Mouse (Mus musculus) small intestine, adult 2 months (tissue): ENCODE results near the gene Zfand6. TPM values are rescaled to one million over a fixed set of nuclear protein-coding genes. Genes with fewer than 3 reads are reported as not detected.
A peak's percentile ranks its signal among the peaks of the same experiment; 100 is the strongest.

ENCODE experiments used
- H3K27ac ChIP-seq: fragments of 200-500 bp; 2 replicates; pipeline ENCODE4 v1.5.1; 2012; ENCODE audit warnings: low read depth, low read length, control low read depth, inconsistent platforms; ENCODE audit not compliant: insufficient read depth
- H3K27me3 ChIP-seq: fragments of 200-500 bp; 2 replicates; pipeline ENCODE4 v1.6.1; 2012; ENCODE audit warnings: mild to moderate bottlenecking, moderate library complexity, low read length, inconsistent platforms; ENCODE audit not compliant: control insufficient read depth, insufficient read depth
- H3K36me3 ChIP-seq: fragments of 200-500 bp; 2 replicates; pipeline ENCODE4 v1.6.1; 2012; ENCODE audit warnings: mild to moderate bottlenecking, low read length, control low read depth, inconsistent platforms; ENCODE audit not compliant: control insufficient read depth, insufficient read depth
- H3K4me1 ChIP-seq: fragments of 200-500 bp; 2 replicates; pipeline ENCODE4 v1.6.1; 2012; ENCODE audit warnings: low read length, inconsistent platforms, mixed read lengths; ENCODE audit not compliant: control insufficient read depth, insufficient read depth, insufficient read length
- H3K4me3 ChIP-seq: fragments of 200-500 bp; 2 replicates; pipeline ENCODE4 v1.5.1; 2012; ENCODE audit warnings: low read depth, mild to moderate bottlenecking, control low read depth, inconsistent platforms, low read length, moderate library complexity
- CTCF ChIP-seq: fragments of 200-500 bp; IDR thresholded peaks from 2 replicates; pipeline ENCODE4 v1.5.1; 2012; ENCODE audit warnings: low read depth, mild to moderate bottlenecking, control low read depth, inconsistent platforms, low read length, moderate library complexity, mixed read lengths; ENCODE audit not compliant: insufficient replicate concordance, insufficient read length; ENCODE audit errors: extremely low read depth
- POLR2A ChIP-seq: fragments of 200-500 bp; IDR thresholded peaks from 2 replicates; pipeline ENCODE4 v1.6.1; 2012; ENCODE audit warnings: low read depth, mild to moderate bottlenecking, control low read depth, inconsistent platforms, low read length, moderate library complexity
- WGBS: fragments of 180-500 bp; shearing (Covaris S2); methylation state at CpG from one replicate; pipeline ENCODE4 v1.1.7; 2018; 5-methylcytosine and 5-hydroxymethylcytosine counted together
- polyA plus RNA-seq: library from polyadenylated mRNA; depleted of rRNA; stranded (reverse); fragments of >200 nt; gene quantifications from 2 replicates; pipeline ENCODE4 v1.2.3, GENCODE M21; 2012

Zfand6 gene
- polyA plus RNA-seq, 1 experiment: 73.8 TPM

DNA sequence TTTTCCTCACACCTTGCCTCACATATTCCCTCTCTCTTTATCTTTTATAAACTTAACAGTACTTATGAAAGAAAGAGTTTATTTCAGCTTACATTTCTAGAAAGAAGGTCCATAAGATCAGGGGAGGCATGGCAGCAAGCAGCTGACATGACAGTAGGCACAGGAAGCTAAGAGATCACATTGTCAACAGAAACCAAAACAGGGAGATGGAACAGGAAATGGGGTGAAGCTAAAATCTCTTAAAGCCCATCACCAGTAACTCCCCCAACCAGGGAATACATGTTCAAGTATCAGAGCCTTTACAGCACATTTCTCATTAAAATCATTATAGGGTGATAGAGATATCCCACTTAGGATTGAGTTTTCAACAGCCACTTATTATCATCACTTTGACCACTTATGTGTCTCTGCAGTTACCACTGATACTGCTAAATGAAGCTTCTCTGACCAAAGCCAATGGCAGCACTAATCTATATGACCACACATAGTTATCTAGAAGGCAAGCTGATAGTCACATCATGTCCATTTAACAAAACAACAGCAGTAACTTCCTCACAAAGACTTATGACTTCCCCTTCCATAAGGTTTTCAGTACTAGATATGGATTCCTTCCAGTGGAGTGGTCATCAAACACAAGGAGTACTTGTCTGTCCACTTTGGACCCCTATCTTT, 20.7 kb upstream of the Zfand6 start:
- Histone ChIP-seq H3K36me3 (no peaks in the 10 kb centered on the region), H3K4me1 (no peaks in the 10 kb centered on the region), H3K27ac (no peak overlapping the region), H3K27me3 (no peaks in the 10 kb centered on the region), H3K4me3 (no peak overlapping the region)
- no peak for TF ChIP-seq POLR2A
- TF ChIP-seq CTCF: no peak

GRCm38 (mm10) chr7:84706877-84707276, 17.1 kb upstream of the Zfand6 start:
- 92% methylated on average over 3 of the region's 3 CpGs for WGBS
- Histone ChIP-seq H3K27me3 (no peaks in the 10 kb centered on the region), H3K27ac (no peak overlapping the region), H3K36me3 (no peaks in the 10 kb centered on the region), H3K4me1 (no peaks in the 10 kb centered on the region), H3K4me3 (no peak overlapping the region)
- TF ChIP-seq CTCF: no peak
- no peak for TF ChIP-seq POLR2A

DNA sequence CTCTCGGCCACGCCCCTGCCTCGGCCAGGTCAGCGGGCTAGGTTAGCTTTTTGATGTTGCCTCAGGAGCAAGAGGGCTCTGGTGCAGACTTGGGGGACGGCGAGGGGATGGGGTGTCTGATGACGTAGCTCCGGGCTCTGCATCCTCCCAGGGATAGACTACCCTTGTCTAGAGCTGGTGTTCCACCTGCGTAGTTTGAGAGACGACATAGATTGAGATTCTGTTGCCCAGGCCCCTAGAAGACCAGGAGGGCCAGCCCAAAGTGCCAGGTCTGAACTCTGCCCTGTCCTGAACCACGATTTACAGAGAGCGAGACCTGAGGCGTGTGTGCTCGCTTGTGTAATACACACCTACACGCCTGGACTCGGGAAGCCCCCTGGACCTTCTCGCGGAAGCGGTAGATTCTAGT, 346 bp upstream of the Zfand6 start:
- 9% methylated on average over 19 of the region's 19 CpGs for WGBS
- H3K4me3 ChIP-seq: peak overlapping the region; percentile 66
- TF ChIP-seq POLR2A (no peak), CTCF (no peak)
- H3K27ac ChIP-seq: no peak overlapping the region
- no peaks in the 10 kb centered on the region for H3K27me3 ChIP-seq
- peaks cover 9% of the 10 kb centered on the region; the same call in 1 of the 2 replicates for H3K4me1 ChIP-seq
- H3K36me3 ChIP-seq: no peaks in the 10 kb centered on the region

DNA sequence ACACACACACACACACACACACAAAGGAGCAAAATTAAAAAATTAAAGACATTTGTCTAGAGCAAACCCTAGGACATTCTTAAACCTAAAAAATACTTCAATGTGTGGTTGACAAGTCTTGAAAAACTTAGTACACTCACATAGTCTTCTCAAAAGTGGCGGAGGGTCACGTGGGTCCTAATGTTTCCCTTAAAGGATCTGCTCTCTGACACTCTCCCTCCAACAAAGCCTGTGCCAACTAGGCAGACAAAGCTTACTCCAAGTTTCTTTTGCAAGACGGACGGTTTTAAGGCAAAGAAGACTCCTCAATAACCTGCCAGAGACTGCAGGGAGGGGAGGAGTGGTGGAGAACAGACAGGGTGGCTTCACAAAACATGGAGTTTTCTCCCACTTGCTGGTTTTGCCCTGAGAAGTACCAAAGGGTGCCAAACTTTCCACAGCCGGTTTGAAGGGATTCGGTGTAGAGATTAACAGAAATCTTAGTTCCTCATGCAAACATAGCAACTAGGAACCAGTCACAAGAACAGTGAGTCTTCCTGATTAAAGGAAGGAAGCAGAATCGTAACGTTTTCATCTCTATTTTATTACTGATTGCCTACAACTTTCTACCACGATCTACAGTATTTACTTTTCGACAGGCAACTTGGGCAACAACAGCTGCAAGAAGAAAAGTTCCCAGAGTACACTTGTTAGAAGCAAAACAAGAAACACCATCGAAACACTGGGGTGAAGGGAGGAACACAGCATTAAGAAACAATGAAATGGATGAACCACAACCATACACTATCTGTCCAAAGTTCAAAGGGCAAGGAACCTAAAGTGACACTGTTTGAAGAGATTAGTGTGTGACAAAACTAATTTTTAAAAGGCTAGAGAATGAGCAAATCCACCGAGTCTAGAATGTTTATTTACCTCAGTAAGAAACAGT, 1.8 kb downstream of the Zfand6 start:
- H3K4me1 ChIP-seq: peaks cover 13% of the 10 kb centered on the region; the same call in 1 of the 2 replicates
- no peaks in the 10 kb centered on the region for H3K27me3 ChIP-seq
- WGBS: 15% methylated on average over 12 of the region's 12 CpGs
- peak overlapping the region; percentile 25; the same call in 1 of the 2 replicates for H3K4me3 ChIP-seq
- H3K27ac ChIP-seq: peak overlapping the region; percentile 58
- TF ChIP-seq POLR2A (no peak), CTCF (no peak)
- no peaks in the 10 kb centered on the region for H3K36me3 ChIP-seq

DNA sequence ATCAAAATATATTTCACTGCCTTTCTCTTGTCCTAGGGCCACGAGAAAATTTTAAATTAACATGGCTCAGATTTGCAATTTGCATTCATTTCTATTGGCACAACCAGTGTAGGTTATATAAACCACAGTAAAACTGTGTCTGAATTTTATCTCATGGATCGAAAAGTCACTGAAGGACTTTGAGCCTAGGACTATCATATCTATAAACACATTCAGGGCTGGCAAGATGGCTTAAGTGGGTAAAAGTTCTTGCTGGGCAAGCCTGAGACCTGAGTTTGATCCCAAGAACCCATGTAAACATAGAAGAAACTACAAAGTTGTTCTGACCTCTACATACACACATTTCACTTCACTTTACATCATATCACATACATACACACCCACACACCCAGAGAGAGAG, 3.4 kb downstream of the Zfand6 start:
- H3K27ac ChIP-seq: peak overlapping the region; percentile 70
- H3K27me3 ChIP-seq: no peaks in the 10 kb centered on the region
- H3K4me3 ChIP-seq: no peak overlapping the region
- no peaks in the 10 kb centered on the region for H3K36me3 ChIP-seq
- 20% methylated on average over 2 of the region's 2 CpGs for WGBS
- TF ChIP-seq POLR2A: no peak
- no peak for TF ChIP-seq CTCF
- H3K4me1 ChIP-seq: peaks cover 13% of the 10 kb centered on the region; the same call in 1 of the 2 replicates

DNA sequence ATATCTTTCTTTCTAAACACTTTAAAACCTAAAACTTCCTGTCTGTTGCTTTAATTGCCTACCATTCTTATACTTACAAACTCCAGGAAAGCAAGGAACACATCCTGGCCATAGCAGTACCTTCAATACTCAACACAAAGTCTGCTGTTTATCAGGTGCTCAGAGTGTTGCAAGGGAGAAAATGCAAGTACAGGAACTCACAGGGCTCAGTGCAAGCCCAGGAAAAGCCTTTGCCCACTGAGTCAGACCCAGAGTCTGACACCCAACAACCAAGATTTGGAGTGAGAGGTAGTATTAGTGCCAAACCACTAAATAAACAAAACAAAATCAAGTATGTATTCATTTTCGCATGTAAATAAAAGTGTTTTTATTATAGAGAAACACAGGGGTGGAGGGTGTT, 5.1 kb downstream of the Zfand6 start:
- Histone ChIP-seq H3K4me1 (peaks cover 9% of the 10 kb centered on the region; the same call in 1 of the 2 replicates), H3K36me3 (no peaks in the 10 kb centered on the region), H3K4me3 (no peak overlapping the region), H3K27ac (no peak overlapping the region), H3K27me3 (no peaks in the 10 kb centered on the region)
- WGBS: 87% methylated on average over 1 of the region's 1 CpGs
- TF ChIP-seq CTCF: no peak

- H3K27ac ChIP-seq: no peak overlapping the region
- TF ChIP-seq POLR2A: no peak
- no peak for TF ChIP-seq CTCF
- no peak overlapping the region for H3K4me3 ChIP-seq
- no peaks in the 10 kb centered on the region for H3K27me3 ChIP-seq
- 96% methylated on average over 1 of the region's 1 CpGs for WGBS
- H3K36me3 ChIP-seq: no peaks in the 10 kb centered on the region
- peaks cover 7% of the 10 kb centered on the region; the same call in 1 of the 2 replicates for H3K4me1 ChIP-seq
These were observed 8.2 kb downstream of the Zfand6 start for GRCm38 (mm10) chr7:84681558-84681957.
